Mouse (Mus musculus) kidney, adult 2 months (tissue): ENCODE data around the gene Plpp4.

Experiments
- CTCF ChIP-seq: fragments of 200-500 bp; conservative IDR thresholded peaks from 2 replicates; pipeline ENCODE4 v1.5.1; 2011; ENCODE audit warnings: low read depth, mild to moderate bottlenecking, control low read depth, low read length, moderate library complexity, mixed read lengths; ENCODE audit not compliant: insufficient read depth, insufficient read length
- POLR2A ChIP-seq: fragments of 200-500 bp; IDR thresholded peaks from one replicate; pipeline ENCODE4 v1.6.1; 2011; ENCODE audit warnings: low read depth, low read length, control low read depth

DNA sequence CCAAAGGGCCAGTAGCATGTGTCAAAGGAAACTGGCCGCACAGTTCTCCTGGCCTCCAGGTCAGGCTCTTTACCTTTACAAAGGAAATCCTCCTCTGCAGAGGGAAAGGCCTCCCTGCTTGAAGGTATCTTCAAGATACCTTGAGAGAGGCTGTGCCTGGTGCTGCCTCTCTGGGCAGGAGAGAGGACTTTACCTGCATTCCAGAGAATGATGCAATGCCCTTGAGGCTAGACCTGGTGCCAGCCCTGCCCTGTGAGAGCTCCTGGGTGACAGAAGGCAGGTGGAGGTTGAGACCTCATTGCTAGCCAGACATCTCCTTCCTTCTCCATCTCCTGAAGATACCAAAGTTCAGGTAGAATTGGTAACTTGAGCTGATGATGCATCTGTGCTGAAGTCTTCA lies 118.5 kb downstream of the Plpp4 start:
- TF ChIP-seq CTCF (no peak), POLR2A (no peak)
